Mouse (Mus musculus) neural tube, embryonic 10.5 days (tissue): ENCODE results near the gene Gstm6.

Experiments
- DNase-seq: peaks from one replicate; pipeline ENCODE4 v3.0.0-alpha.2; 2017; ENCODE audit warnings: low spot score; ENCODE audit errors: extremely low spot score

The Gstm6 gene

GRCm38 (mm10) chr3:107941261-107941660, 2.3 kb downstream of the Gstm6 start:
- no peak for DNase-seq

DNA sequence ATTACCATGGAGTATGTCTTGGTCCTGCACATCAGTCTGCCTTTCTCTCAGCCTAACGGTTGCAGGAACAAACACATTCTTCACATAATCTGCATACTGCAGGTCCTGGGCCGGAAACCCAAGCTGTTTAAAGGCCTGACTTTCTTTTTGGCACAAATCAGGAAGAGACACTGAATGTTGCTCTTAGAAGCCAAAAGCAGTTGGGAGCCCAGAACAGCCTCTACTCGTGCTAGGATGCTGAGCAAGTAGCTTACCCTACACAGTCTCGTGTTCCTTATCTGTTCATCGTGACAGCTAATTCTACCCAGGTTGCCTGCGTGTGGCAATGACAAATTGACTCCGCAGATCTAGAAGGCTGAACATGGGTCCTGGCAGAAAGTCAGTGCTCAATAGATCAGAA, 3.0 kb downstream of the Gstm6 start:
- no peak for DNase-seq

DNA sequence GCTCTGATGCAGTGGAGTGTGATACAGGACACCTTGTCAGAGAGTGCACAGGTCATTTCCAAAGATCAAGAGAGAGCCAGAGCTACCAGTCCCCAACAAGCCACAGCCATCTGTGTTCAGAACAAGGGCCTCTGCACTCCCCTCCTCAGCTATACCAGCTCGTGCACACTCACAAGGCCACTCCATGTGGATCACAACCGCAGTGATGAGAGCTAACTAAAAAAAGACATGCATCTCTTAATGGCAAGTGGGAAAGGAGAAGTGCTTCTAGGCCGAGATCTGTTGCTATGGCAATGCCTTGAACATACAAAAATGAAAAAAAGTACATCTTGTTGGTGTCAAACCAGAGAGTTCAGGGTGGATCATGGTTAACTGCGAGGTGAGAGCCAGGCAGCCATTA, 3.7 kb downstream of the Gstm6 start:
- no peak for DNase-seq

DNA sequence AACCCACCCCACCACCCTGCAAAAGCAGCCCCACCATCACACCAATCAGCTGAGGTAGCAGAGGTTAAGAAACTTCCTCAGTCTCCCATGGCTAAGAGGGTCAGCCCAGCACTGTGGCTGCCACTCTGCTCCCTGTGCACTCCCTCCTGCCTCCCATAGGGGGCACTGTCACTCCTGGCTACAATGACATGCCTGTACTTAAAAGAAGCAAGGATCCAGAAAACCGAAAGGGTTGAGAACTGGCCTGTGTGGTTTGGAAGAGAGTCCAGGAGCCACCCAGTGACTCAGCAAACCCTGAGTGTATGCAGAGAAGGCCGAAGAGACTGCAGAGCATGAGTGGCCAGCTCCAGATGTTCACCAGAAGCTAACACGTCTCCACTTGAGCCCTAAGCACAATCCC, 4.1 kb downstream of the Gstm6 start:
- DNase-seq = peak; percentile 64

- DNase-seq = no peak
Measured at GRCm38 (mm10) chr3:107935888-107936287, 7.7 kb downstream of the Gstm6 start.

- DNase-seq = no peak
Measured at GRCm38 (mm10) chr3:107935268-107935667, 8.3 kb downstream of the Gstm6 start.

DNA sequence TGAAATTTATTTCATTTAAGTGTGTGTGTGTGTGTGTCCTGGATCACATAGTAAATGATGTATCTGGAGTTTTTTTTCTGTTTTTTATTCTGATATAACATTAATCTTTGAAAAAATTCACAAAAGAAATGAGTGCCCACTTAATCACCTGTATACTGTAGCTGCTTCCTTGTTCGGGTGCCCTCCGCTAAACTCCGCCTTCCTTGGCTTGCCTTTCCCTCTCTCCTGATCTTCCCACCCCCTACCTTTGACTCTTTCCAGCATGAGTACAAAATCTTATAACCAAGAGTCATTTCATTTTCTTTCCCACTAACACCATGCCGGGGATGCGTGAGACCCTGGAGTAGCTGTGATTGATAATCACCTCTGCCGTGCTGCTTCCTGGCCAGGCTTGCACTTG, 11.4 kb downstream of the Gstm6 start:
- DNase-seq = no peak

GRCm38 (mm10) chr3:107931670-107932069, 11.9 kb downstream of the Gstm6 start, which contains the start of gene Gstm7:
Gene Gstm7, minus strand, starts transcription at chr3:107931817.
- DNase-seq = peak; percentile 98

DNA sequence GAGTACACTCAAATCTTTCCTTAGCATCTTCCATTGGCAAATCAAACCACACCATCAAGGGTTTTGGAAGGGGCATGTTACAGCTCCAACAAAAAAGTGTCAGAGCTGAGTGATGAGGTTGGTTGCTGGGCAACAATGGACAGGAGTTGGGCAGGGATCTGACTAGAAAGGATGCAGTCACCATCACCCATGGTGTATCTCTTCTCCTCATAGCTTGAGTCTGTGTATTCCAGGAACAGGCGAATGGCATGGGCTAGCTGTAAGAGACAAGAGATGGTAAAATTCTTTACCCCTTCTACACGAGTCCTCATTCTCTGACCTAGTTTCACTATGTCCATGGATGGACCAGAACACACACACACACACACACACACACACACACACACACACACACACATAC, 12.4 kb downstream of the Gstm6 start:
- DNase-seq = no peak

DNA sequence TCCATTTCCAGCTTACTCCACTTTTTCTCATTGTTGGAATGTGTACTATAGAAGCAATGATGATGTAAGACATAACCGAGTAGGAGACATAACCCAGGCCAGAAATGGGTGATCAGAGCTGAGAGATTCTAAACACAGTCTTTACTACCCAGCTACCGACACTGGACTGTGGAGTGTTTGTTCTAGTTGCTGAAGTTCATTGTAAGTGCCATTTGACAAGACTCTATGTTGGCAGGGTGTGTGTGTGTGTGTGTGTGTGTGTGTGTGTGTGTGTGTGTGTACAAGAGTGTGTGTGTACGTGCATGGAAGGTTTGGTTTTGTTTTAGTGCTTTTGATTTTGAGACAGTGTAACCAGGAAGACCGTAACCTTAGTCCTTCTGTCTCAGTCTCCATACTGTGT, 13.8 kb downstream of the Gstm6 start:
- DNase-seq = no peak

DNA sequence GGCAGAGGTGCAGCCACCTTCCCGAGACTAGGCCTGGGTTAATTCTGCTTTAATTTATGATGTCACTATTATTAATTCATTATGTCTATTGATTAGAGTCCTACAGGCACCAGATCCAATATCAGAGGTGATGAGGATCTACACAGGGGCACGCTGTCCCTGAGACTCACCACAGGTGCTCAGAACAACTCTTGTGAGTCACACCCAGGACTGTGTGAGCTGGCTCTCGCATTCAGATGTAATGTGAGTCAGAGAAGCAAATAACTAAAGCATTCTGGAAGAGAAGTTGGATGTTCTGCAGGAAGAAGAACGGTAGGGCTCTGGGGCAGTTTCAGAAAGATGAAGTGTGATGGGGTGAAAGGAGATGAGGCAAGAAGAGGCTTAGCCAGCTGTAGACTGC, 14.3 kb downstream of the Gstm6 start:
- DNase-seq = no peak

GRCm38 (mm10) chr3:107928691-107929090, 14.9 kb downstream of the Gstm6 start:
- no peak for DNase-seq

DNA sequence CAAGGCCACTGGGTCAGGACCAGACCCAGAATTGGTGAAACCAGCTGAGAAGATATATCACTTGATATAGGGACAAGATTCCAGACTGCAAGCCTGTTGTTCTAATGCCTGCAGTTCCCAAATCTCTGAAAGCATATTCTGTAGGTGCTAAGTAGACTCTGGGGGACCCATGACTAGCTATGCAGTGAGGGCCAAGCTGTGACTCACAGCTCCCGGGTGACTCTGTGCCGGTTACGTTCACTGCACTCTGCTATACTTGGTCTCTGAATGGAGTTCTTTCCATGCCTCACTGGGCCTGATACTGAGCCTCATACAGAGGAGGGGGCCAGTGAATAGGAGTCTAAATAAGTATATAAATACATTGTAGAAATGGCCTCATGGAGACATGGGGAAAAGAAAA, 15.7 kb downstream of the Gstm6 start:
- DNase-seq = no peak

DNA sequence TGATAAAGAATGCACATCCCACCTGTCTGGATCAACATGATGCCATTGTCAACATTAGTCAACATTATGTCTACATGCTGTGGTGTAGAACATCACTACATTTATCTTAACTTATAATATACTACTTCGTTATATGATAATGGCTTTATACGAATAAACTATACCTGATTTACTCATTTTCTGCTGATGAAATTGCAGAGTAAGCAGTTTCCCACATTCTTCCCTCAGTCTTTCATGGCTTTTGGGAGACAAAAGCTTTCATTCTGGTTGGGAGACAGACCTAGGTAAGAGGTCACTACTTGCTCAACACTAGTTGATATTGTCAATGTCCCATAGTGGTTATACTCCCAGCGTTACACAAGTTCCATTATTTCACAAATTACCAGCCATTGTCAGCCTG, 18.2 kb downstream of the Gstm6 start:
- no peak for DNase-seq

DNA sequence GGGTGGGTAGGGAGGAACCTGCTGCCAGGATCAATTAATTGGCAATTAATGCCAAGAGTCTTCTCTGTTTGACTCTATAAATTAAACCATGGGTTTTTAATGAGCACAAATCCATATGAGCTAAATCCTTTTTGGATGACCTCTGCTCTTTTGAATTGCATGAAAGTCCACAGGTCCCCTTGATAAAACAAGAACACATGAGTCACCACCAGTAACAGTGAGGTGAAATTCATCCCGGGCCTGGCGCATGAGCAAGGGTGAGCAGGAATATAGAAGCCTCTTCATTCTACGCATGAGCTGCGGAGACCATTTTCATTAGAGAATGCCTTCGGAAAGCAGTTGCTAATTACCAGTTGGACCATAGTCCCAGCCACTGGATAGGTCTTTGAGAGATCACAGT, 23.2 kb downstream of the Gstm6 start:
- no peak for DNase-seq

GRCm38 (mm10) chr3:107917783-107918408, 25.7 kb downstream of the Gstm6 start:
- peak; percentile 56 for DNase-seq

DNA sequence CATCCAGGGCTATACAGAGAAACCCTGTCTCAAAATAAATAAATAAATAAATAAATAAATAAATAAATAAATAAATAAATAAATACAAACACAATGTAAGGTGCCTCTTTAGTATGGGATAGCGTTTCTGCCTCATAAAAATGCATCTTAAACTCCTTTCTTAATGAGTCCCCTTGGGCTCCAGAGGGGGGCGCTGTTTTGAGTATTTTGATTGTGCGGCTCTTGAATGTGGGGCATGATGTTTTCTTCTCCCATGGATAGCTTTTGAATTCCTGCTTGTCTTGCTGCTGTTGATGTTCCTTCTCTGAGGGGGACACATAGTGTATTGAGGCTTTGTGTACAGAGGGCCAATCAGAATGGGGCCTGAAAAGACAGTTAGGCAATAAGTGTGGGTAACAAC, 26.5 kb downstream of the Gstm6 start:
- no peak for DNase-seq

DNA sequence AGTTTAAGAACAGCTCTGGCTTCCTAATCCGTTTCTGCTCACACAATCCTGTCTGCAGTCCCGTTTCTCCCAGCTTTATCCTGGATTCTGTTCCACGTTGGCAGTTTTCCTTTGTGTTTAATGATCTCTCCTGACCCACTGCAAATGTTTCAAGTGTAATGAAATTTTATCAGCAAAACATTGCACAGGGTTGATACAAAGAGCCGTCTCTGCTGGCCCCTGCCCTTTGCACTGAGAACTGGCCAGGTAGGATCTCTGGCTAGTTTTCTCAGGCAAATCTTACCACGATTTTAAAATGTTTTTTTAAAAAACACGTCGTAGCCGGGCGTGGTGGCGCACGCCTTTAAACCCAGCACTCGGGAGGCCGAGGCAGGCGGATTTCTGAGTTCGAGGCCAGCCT, 26.9 kb downstream of the Gstm6 start:
- DNase-seq = no peak

DNA sequence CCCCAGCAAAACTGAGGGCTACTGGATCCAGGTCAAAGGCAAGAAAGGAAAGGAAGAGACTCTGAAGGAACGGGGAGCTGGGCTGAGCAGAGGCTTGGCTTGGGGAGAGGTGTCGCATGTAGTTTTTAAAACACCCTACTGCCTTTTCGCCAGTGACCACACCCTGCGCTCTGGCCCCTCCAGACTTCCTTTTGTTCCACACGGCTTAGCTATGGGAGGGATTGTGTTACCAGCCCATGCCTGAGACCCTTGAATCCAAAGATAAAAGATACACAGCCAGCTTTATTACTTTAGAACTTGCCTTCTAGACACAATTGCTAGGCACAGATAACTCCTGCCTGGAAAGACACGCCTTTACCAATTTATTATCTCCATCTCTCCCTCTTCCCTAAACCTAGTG, 37.6 kb downstream of the Gstm6 start:
- DNase-seq = no peak

- DNase-seq = no peak
Measured at GRCm38 (mm10) chr3:107900955-107901673, 42.4 kb downstream of the Gstm6 start.

GRCm38 (mm10) chr3:107898691-107899090, 44.9 kb downstream of the Gstm6 start:
- no peak for DNase-seq

- peak; percentile 84 for DNase-seq
Measured at GRCm38 (mm10) chr3:107895720-107896569, 47.6 kb downstream of the Gstm6 start, which contains the start of gene Gstm5. Gene Gstm5, plus strand, starts transcription at chr3:107895821.
